Comparison of ENCODE assay signal across 13 mouse cellular contexts in genomic region chr11:81698008-81698407, GRCm38 (mm10).
A peak's percentile ranks its signal among the peaks of the same experiment; 100 is the strongest.
DNase-seq lines count a peak whose midpoint lies in the region; ATAC-seq and TF ChIP-seq lines count a peak whose summit lies in the region.
"Had no signal": no experiment of that assay in that cellular context is flagged by ENCODE, and none has a peak within 500 bp of the region (broad histone marks: within the 10 kb centered on the region; RNA-seq: fewer than 3 reads in every experiment).

No protein-coding gene starts in this region.

- DNase-seq in cerebellum, adult 9-10 months, result peak; percentile 5
- no peak for DNase-seq in cerebellum, postnatal 4 days (ENCODE audit: low spot score in 2 of 2)
- DNase-seq in hindbrain, postnatal 0 days (ENCODE audit: low spot score), result no peak
- peak; percentile 14 for DNase-seq in lung, embryonic 14.5 days
- DNase-seq in lung, postnatal 14 days, result no peak
- DNase-seq in brain, adult 2 months (ENCODE audit: low read depth, low spot score), result peak; percentile 23
- DNase-seq in urinary bladder, postnatal 36 days (ENCODE audit: low spot score in 2 of 2), result no peak
- DNase-seq: heart, postnatal 36 days had no signal

- no peaks in the 10 kb centered on the region for H3K36me3 ChIP-seq in hindbrain, postnatal 0 days (ENCODE audit: insufficient read depth, low read length)
- H3K36me3 ChIP-seq in hindbrain, embryonic 12.5 days, result no peaks in the 10 kb centered on the region
- H3K36me3 ChIP-seq in lung, embryonic 14.5 days (ENCODE audit: insufficient read depth), result no peaks in the 10 kb centered on the region
- H3K36me3 ChIP-seq: embryonic facial prominence, embryonic 13.5 days; midbrain, embryonic 15.5 days had no signal

- 85% methylated on average over 1 of the region's 1 CpGs for WGBS in hindbrain, postnatal 0 days
- WGBS in hindbrain, embryonic 12.5 days, result 89% methylated on average over 1 of the region's 1 CpGs
- 41% methylated on average over 1 of the region's 1 CpGs for WGBS in lung, embryonic 14.5 days

- H3K4me3 ChIP-seq in hindbrain, postnatal 0 days (ENCODE audit: low read length), result no peak overlapping the region
- no peak overlapping the region for H3K4me3 ChIP-seq in hindbrain, embryonic 12.5 days
- no peak overlapping the region for H3K4me3 ChIP-seq in lung, embryonic 14.5 days (ENCODE audit: low read depth, low read length)
- H3K4me3 ChIP-seq: embryonic facial prominence, embryonic 13.5 days; midbrain, embryonic 15.5 days had no signal

- H3K27ac ChIP-seq in hindbrain, postnatal 0 days, result no peak overlapping the region
- no peak overlapping the region for H3K27ac ChIP-seq in hindbrain, embryonic 12.5 days
- no peak overlapping the region for H3K27ac ChIP-seq in lung, embryonic 14.5 days (ENCODE audit: low read depth)
- H3K27ac ChIP-seq: embryonic facial prominence, embryonic 13.5 days; macrophage; midbrain, embryonic 15.5 days had no signal

- peak; percentile 40 for TF ChIP-seq CTCF in hindbrain, postnatal 0 days (IDR thresholded peaks at IDR 0.05; ENCODE audit: low read depth)
- peak; percentile 37; the same call in 1 of the 2 replicates for TF ChIP-seq CTCF in lung, embryonic 14.5 days (IDR thresholded peaks at IDR 0.05; ENCODE audit: low read depth)

- no peak for ATAC-seq in hindbrain, postnatal 0 days
- no peak for ATAC-seq in hindbrain, embryonic 12.5 days (ENCODE audit: low FRiP score)
- ATAC-seq in lung, embryonic 14.5 days (ENCODE audit: insufficient read depth), result no peak
- ATAC-seq: inflammation-experienced regulatory T-cells, adult 6 months; midbrain, embryonic 15.5 days had no signal

- 0 out of 2 replicates have a peak, but pooled peaks cover 3% of the 10 kb centered on the region for H3K4me1 ChIP-seq in hindbrain, postnatal 0 days (ENCODE audit: insufficient read depth, low read length)
- H3K4me1 ChIP-seq in hindbrain, embryonic 12.5 days, result no peaks in the 10 kb centered on the region
- no peaks in the 10 kb centered on the region for H3K4me1 ChIP-seq in lung, embryonic 14.5 days (ENCODE audit: insufficient read depth)

- no peaks in the 10 kb centered on the region for H3K9me3 ChIP-seq in hindbrain, postnatal 0 days (ENCODE audit: low read length)
- no peaks in the 10 kb centered on the region for H3K9me3 ChIP-seq in hindbrain, embryonic 12.5 days (replicated peaks)
- no peaks in the 10 kb centered on the region for H3K9me3 ChIP-seq in lung, embryonic 14.5 days (ENCODE audit: low read depth, low read length)
- H3K9me3 ChIP-seq: embryonic facial prominence, embryonic 13.5 days; midbrain, embryonic 15.5 days had no signal

- no peaks in the 10 kb centered on the region for H3K27me3 ChIP-seq in hindbrain, postnatal 0 days (ENCODE audit: insufficient read depth, low read length)
- H3K27me3 ChIP-seq in hindbrain, embryonic 12.5 days, result 0 out of 2 replicates have a peak, but pooled peaks cover 3% of the 10 kb centered on the region
- H3K27me3 ChIP-seq in lung, embryonic 14.5 days (ENCODE audit: insufficient read depth, low read length), result no peaks in the 10 kb centered on the region
- H3K27me3 ChIP-seq: embryonic facial prominence, embryonic 13.5 days; midbrain, embryonic 15.5 days had no signal

- H3K9ac ChIP-seq in hindbrain, postnatal 0 days (replicated peaks; ENCODE audit: low read length), result no peak overlapping the region
- H3K9ac ChIP-seq in hindbrain, embryonic 12.5 days, result no peak overlapping the region
- no peak overlapping the region for H3K9ac ChIP-seq in lung, embryonic 14.5 days
- H3K9ac ChIP-seq: embryonic facial prominence, embryonic 13.5 days; midbrain, embryonic 15.5 days had no signal

- no peak overlapping the region for H3K4me2 ChIP-seq in hindbrain, postnatal 0 days (ENCODE audit: low read depth, low read length)
- H3K4me2 ChIP-seq in hindbrain, embryonic 12.5 days (replicated peaks), result no peak overlapping the region
- no peak overlapping the region for H3K4me2 ChIP-seq in lung, embryonic 14.5 days
- H3K4me2 ChIP-seq: embryonic facial prominence, embryonic 13.5 days; midbrain, embryonic 15.5 days had no signal

Comparison
In these comparisons a context has a peak if more than half of its experiments do, and no peak if none do; other contexts are left out.
1. DNase-seq: peak in cerebellum, adult 9-10 months (single experiment), lung, embryonic 14.5 days (single experiment) and brain, adult 2 months (single experiment); none in cerebellum, postnatal 4 days (0 of 2), hindbrain, postnatal 0 days (single experiment), lung, postnatal 14 days (single experiment) and urinary bladder, postnatal 36 days (0 of 2).